Comparison of ENCODE assay signal across 8 mouse cellular contexts in the genomic region with DNA sequence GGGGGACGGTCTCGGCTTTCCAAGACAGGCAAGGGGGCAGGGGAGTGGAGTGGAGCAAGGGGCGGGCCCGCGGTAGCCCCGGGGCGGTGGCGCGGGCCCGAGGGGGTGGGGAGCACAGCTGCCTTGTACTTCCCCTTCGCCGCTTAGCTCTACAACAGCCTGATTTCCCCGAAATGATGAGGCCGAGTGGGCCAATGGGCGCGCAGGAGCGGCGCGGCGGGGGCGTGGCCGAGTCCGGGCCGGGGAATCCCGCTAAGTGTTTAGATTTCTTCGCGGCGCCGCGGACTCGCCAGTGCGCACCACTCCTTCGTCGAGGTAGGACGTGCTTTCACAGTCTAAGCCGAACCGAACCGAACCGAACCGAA. TPM values are rescaled to one million over a fixed set of nuclear protein-coding genes. Genes with fewer than 3 reads are reported as not detected.
DNase-seq lines count a peak whose midpoint lies in the region; ATAC-seq and TF ChIP-seq lines count a peak whose summit lies in the region.

A gene (plus strand): TSS at position 255 of the 365 bp plus-strand sequence.

- H3K27ac ChIP-seq in heart, embryonic 10.5 days: peak within 1 kb of the TSS; percentile 89
- H3K27ac ChIP-seq in kidney, embryonic 15.5 days: peak within 1 kb of the TSS; percentile 86
- peak within 1 kb of the TSS; percentile 82 for H3K27ac ChIP-seq in limb, embryonic 15.5 days
- H3K27ac ChIP-seq in midbrain, postnatal 0 days (ENCODE audit: low read depth, low read length): 0 out of 2 replicates have a peak within 1 kb of the TSS, but pooled peaks have one; percentile 32

- H3K36me3 ChIP-seq in C2C12 (ENCODE audit: control insufficient read depth, insufficient read depth): peaks cover 39% of the 10 kb centered on the region
- H3K36me3 ChIP-seq in heart, embryonic 10.5 days: peaks cover 21% of the 10 kb centered on the region
- H3K36me3 ChIP-seq in kidney, embryonic 15.5 days: peaks cover 9% of the 10 kb centered on the region
- H3K36me3 ChIP-seq in limb, embryonic 15.5 days: peaks cover 13% of the 10 kb centered on the region; the same call in 1 of the 2 replicates
- H3K36me3 ChIP-seq in midbrain, postnatal 0 days (ENCODE audit: insufficient read depth, low read length): no peaks in the 10 kb centered on the region

- peak; percentile 87 for DNase-seq in brain, adult 2 months (ENCODE audit: low read depth, low spot score)
- DNase-seq in heart, embryonic 10.5 days (ENCODE audit: low spot score): peak; percentile 92
- peak; percentile 83 for DNase-seq in midbrain, postnatal 0 days (ENCODE audit: low spot score)
- DNase-seq in spleen, postnatal 14 days (ENCODE audit: low spot score in 2 of 2): peak; percentile 84 to 91

- ATAC-seq in erythroblast, adult 5-6 weeks (replicated peaks; ENCODE audit: low FRiP score, poor library complexity, severe bottlenecking): peak; percentile 54
- ATAC-seq in kidney, embryonic 15.5 days (replicated peaks; ENCODE audit: low FRiP score): peak; percentile 94
- peak; percentile 88 for ATAC-seq in limb, embryonic 15.5 days (ENCODE audit: insufficient number of reproducible peaks, low FRiP score, low TSS enrichment, low read depth)
- ATAC-seq in midbrain, postnatal 0 days (ENCODE audit: low FRiP score): peak; percentile 87

- H3K79me3 ChIP-seq in C2C12 (ENCODE audit: low read depth): peaks cover 42% of the 10 kb centered on the region

- H3K79me2 ChIP-seq in C2C12 (ENCODE audit: control insufficient read depth, insufficient read depth): peaks cover 56% of the 10 kb centered on the region

- H3ac ChIP-seq in C2C12 (ENCODE audit: control insufficient read depth, insufficient read length, low read depth): peak within 1 kb of the TSS; percentile 86

- H3K4me3 ChIP-seq in C2C12 (ENCODE audit: insufficient read depth, poor library complexity, severe bottlenecking): peak within 1 kb of the TSS; percentile 100
- H3K4me3 ChIP-seq in heart, embryonic 10.5 days: peak within 1 kb of the TSS; percentile 85
- H3K4me3 ChIP-seq in kidney, embryonic 15.5 days (replicated peaks): peak within 1 kb of the TSS; percentile 82
- peak within 1 kb of the TSS; percentile 79 for H3K4me3 ChIP-seq in limb, embryonic 15.5 days
- peak within 1 kb of the TSS; percentile 67 for H3K4me3 ChIP-seq in midbrain, postnatal 0 days (ENCODE audit: low read depth, low read length)

- TF ChIP-seq CTCF in C2C12 (IDR thresholded peaks at IDR 0.05; ENCODE audit: control insufficient read depth, insufficient read depth, insufficient read length): no peak
- TF ChIP-seq CTCF in midbrain, postnatal 0 days (IDR thresholded peaks at IDR 0.05): no peak

- under 1% methylated on average over 39 of the region's 40 CpGs for WGBS in heart, embryonic 10.5 days
- under 1% methylated on average over 40 of the region's 40 CpGs for WGBS in kidney, embryonic 15.5 days
- under 1% methylated on average over 40 of the region's 40 CpGs for WGBS in limb, embryonic 15.5 days
- under 1% methylated on average over 40 of the region's 40 CpGs for WGBS in midbrain, postnatal 0 days

- no peaks in the 10 kb centered on the region for H3K27me3 ChIP-seq in C2C12 (ENCODE audit: control insufficient read depth, insufficient read depth, insufficient read length)
- H3K27me3 ChIP-seq in heart, embryonic 10.5 days (ENCODE audit: insufficient read depth, poor library complexity, severe bottlenecking): peaks cover 46% of the 10 kb centered on the region
- peaks cover 12% of the 10 kb centered on the region; the same call in 1 of the 2 replicates for H3K27me3 ChIP-seq in kidney, embryonic 15.5 days
- H3K27me3 ChIP-seq in limb, embryonic 15.5 days: no peaks in the 10 kb centered on the region
- 0 out of 2 replicates have a peak, but pooled peaks cover 6% of the 10 kb centered on the region for H3K27me3 ChIP-seq in midbrain, postnatal 0 days (ENCODE audit: insufficient read depth, low read length)

- no peaks in the 10 kb centered on the region for H3K9me3 ChIP-seq in heart, embryonic 10.5 days
- H3K9me3 ChIP-seq in kidney, embryonic 15.5 days (replicated peaks): no peaks in the 10 kb centered on the region
- no peaks in the 10 kb centered on the region for H3K9me3 ChIP-seq in limb, embryonic 15.5 days
- H3K9me3 ChIP-seq in midbrain, postnatal 0 days (ENCODE audit: low read length): no peaks in the 10 kb centered on the region

- H3K4me1 ChIP-seq in heart, embryonic 10.5 days: peaks cover 13% of the 10 kb centered on the region
- peaks cover 20% of the 10 kb centered on the region for H3K4me1 ChIP-seq in kidney, embryonic 15.5 days
- peaks cover 27% of the 10 kb centered on the region for H3K4me1 ChIP-seq in limb, embryonic 15.5 days
- H3K4me1 ChIP-seq in midbrain, postnatal 0 days (ENCODE audit: insufficient read depth, low read length): peaks cover 5% of the 10 kb centered on the region; the same call in 1 of the 2 replicates

- peak within 1 kb of the TSS; percentile 96 for H3K4me2 ChIP-seq in kidney, embryonic 15.5 days
- H3K4me2 ChIP-seq in limb, embryonic 15.5 days: peak within 1 kb of the TSS; percentile 85
- H3K4me2 ChIP-seq in midbrain, postnatal 0 days (ENCODE audit: low read depth, low read length, poor library complexity, severe bottlenecking): peak within 1 kb of the TSS; percentile 92

- peak within 1 kb of the TSS; percentile 68 for H3K9ac ChIP-seq in kidney, embryonic 15.5 days
- peak within 1 kb of the TSS; percentile 63 for H3K9ac ChIP-seq in limb, embryonic 15.5 days
- peak within 1 kb of the TSS; percentile 67 for H3K9ac ChIP-seq in midbrain, postnatal 0 days (replicated peaks; ENCODE audit: low read length, poor library complexity, severe bottlenecking)

TF ChIP-seq in C2C12, 6 proteins besides CTCF, POLR2A, EP300 and RAD21:
- TF ChIP-seq CEBPB (IDR thresholded peaks at IDR 0.05; ENCODE audit: low read depth) (no peak), MYOG (IDR thresholded peaks at IDR 0.05; ENCODE audit: control insufficient read depth, extremely low read depth, insufficient read length) (no peak), MYOD1 (IDR thresholded peaks at IDR 0.05; ENCODE audit: control insufficient read depth, insufficient read length, low read depth) (no peak), MAX (IDR thresholded peaks at IDR 0.05) (no peak), FOSL1 (IDR thresholded peaks at IDR 0.05; ENCODE audit: insufficient read depth, low read length, poor library complexity, severe bottlenecking) (no peak), USF1 (IDR thresholded peaks at IDR 0.05; ENCODE audit: low read depth) (no peak)

RNA-seq across cellular contexts. Expression of the gene that starts here (rescaled TPM):
- polyA plus RNA-seq in C2C12 (2012; fragmentation: generic; extraction: Trizol): 26.7 TPM
- 8.8 and 17.8 TPM in 2 replicates for total RNA-seq in erythroblast, adult 5-6 weeks (2015; ENCODE audit: low replicate concordance)
- total RNA-seq in erythroblast, adult 5-6 weeks (2017; ENCODE audit: low replicate concordance): 15.9 and 22.7 TPM in 2 replicates
- polyA plus RNA-seq in heart, embryonic 10.5 days (2016; fragmentation: Nextera tagmentation; extraction: Ambion mirVana): 7.9 TPM in 2 replicates
- 12.6 and 15.3 TPM in 2 replicates for polyA plus RNA-seq in kidney, embryonic 15.5 days (2015; fragmentation: Nextera tagmentation; extraction: Ambion mirVana)
- polyA plus RNA-seq in limb, embryonic 15.5 days (2015; fragmentation: Nextera tagmentation; extraction: Ambion mirVana): 14.6 and 16.4 TPM in 2 replicates
- total RNA-seq in midbrain, postnatal 0 days (2014; rRNA removed): 0.93 and 3.2 TPM in 2 replicates
- polyA plus RNA-seq in midbrain, postnatal 0 days (2015; fragmentation: Nextera tagmentation; extraction: Ambion mirVana): 3.2 and 4.0 TPM in 2 replicates

Comparison
In these comparisons a context has a peak if more than half of its experiments do, and no peak if none do; other contexts are left out.
1. Peak in every context shown above with its lines: DNase-seq, ATAC-seq, H3K4me3 ChIP-seq and H3K27ac ChIP-seq.
2. H3K27ac ChIP-seq: peak in every context shown above with its lines; median percentile 89 in heart, embryonic 10.5 days; 86 in kidney, embryonic 15.5 days; 82 in limb, embryonic 15.5 days; 32 in midbrain, postnatal 0 days.